Mouse (Mus musculus) cortical plate, adult 2 months (tissue): ENCODE measurements at regions not wholly inside any gene's neighbourhood (a gene's known extent, or its start where the extent isn't known, plus 50 kb on each side); places are given as distances from the start of the nearest gene placed in this dataset.

ENCODE experiments used
- CTCF ChIP-seq: fragments of 200-500 bp; IDR thresholded peaks from 2 replicates; pipeline ENCODE4 v1.5.1; 2011; ENCODE audit warnings: mild to moderate bottlenecking, control low read depth, low read length; ENCODE audit not compliant: insufficient read depth; ENCODE audit errors: extremely low read depth
- POLR2A ChIP-seq: fragments of 200-500 bp; IDR thresholded peaks from 2 replicates; pipeline ENCODE4 v1.6.1; 2011; ENCODE audit warnings: mild to moderate bottlenecking, low read length, control low read depth; ENCODE audit not compliant: insufficient read depth; ENCODE audit errors: extremely low read depth

GRCm38 (mm10) chr3:21791983-21792631, 284.3 kb upstream of the Tbl1xr1 start:
- TF ChIP-seq POLR2A = no peak
- TF ChIP-seq CTCF = no peak
